Mouse (Mus musculus): ENCODE data around the gene Popdc3. TPM values are rescaled to one million over a fixed set of nuclear protein-coding genes. Genes with fewer than 3 reads are reported as not detected.

The Popdc3 gene
- total and polyA plus RNA-seq, 3 experiments = not detected

- no peaks in the 10 kb centered on the region for H3K9me3 ChIP-seq (replicated peaks; ENCODE audit: insufficient read depth, low read length)
- no peak for DNase-seq (ENCODE audit: low read depth, low spot score)
- H3K27ac ChIP-seq (ENCODE audit: control insufficient read depth, low read depth, low read length) = no peak overlapping the region
- H3K4me3 ChIP-seq (ENCODE audit: control insufficient read depth in 1 of 2, insufficient read depth in 1 of 2, low read depth in 2 of 2, low read length in 2 of 2) = no peak overlapping the region
- no peak for TF ChIP-seq ZMIZ1 (IDR thresholded peaks at IDR 0.05; ENCODE audit: low read depth, low read length)
- no peak for TF ChIP-seq MAZ (IDR thresholded peaks at IDR 0.05; ENCODE audit: low read depth, low read length)
- no peak for TF ChIP-seq JUND (IDR thresholded peaks at IDR 0.05; ENCODE audit: low read depth, low read length)
- TF ChIP-seq CTCF (IDR thresholded peaks at IDR 0.05 in 2 of 3, conservative IDR thresholded peaks at IDR 0.05 in 1 of 3; ENCODE audit: control insufficient read depth in 1 of 3, insufficient read depth in 1 of 3, low read depth in 2 of 3, low read length in 3 of 3, poor library complexity in 1 of 3, severe bottlenecking in 1 of 3) = no peak
- TF ChIP-seq POLR2AphosphoS2 (IDR thresholded peaks at IDR 0.05; ENCODE audit: low read length) = no peak
- TF ChIP-seq KAT2A (conservative IDR thresholded peaks at IDR 0.05; ENCODE audit: low read depth, low read length) = no peak
- no peak for TF ChIP-seq MYB (IDR thresholded peaks at IDR 0.05; ENCODE audit: low read depth, low read length)
- no peak for TF ChIP-seq SIN3A (IDR thresholded peaks at IDR 0.05; ENCODE audit: low read length)
- TF ChIP-seq ZNF384 (IDR thresholded peaks at IDR 0.05; ENCODE audit: low read depth, low read length) = no peak
- no peak for TF ChIP-seq RAD21 (IDR thresholded peaks at IDR 0.05; ENCODE audit: low read depth, low read length)
- TF ChIP-seq UBTF (IDR thresholded peaks at IDR 0.05; ENCODE audit: borderline replicate concordance, insufficient read depth, low read depth, low read length) = no peak
- no peak for TF ChIP-seq EP300 (IDR thresholded peaks at IDR 0.05; ENCODE audit: low read depth in 1 of 2, low read length in 2 of 2)
- TF ChIP-seq NELFE (IDR thresholded peaks at IDR 0.05; ENCODE audit: low read depth, low read length) = no peak
- no peak for TF ChIP-seq MAFK (IDR thresholded peaks at IDR 0.05; ENCODE audit: borderline replicate concordance, low read depth, low read length)
- no peak for TF ChIP-seq BHLHE40 (IDR thresholded peaks at IDR 0.05; ENCODE audit: borderline replicate concordance, low read depth, low read length)
- no peak for TF ChIP-seq CHD2 (IDR thresholded peaks at IDR 0.05; ENCODE audit: low read length)
- no peak for TF ChIP-seq RCOR1 (IDR thresholded peaks at IDR 0.05; ENCODE audit: low read depth, low read length)
- no peak for TF ChIP-seq E2F4 (IDR thresholded peaks at IDR 0.05; ENCODE audit: borderline replicate concordance, low read depth, low read length)
- H3K36me3 ChIP-seq (ENCODE audit: control insufficient read depth in 1 of 2, insufficient read depth in 2 of 2, low read length in 2 of 2) = no peaks in the 10 kb centered on the region
- no peaks in the 10 kb centered on the region for H3K27me3 ChIP-seq (ENCODE audit: control insufficient read depth in 1 of 2, insufficient read depth in 2 of 2, low read length in 2 of 2)
- H3K79me2 ChIP-seq (ENCODE audit: control insufficient read depth, insufficient read depth, low read length, poor library complexity) = no peaks in the 10 kb centered on the region
- no peaks in the 10 kb centered on the region for H3K4me1 ChIP-seq (ENCODE audit: control insufficient read depth in 1 of 2, insufficient read depth in 2 of 2, low read length in 2 of 2)
- H3K9ac ChIP-seq (ENCODE audit: control insufficient read depth, low read depth, low read length, poor library complexity, severe bottlenecking) = no peak overlapping the region
Observed at GRCm38 (mm10) chr10:45289218-45290105, 111.6 kb downstream of the Popdc3 start.

- Histone ChIP-seq H3K36me3 (ENCODE audit: control insufficient read depth in 1 of 2, insufficient read depth in 2 of 2, low read length in 2 of 2) (no peaks in the 10 kb centered on the region), H3K9ac (ENCODE audit: control insufficient read depth, low read depth, low read length, poor library complexity, severe bottlenecking) (no peak overlapping the region), H3K79me2 (ENCODE audit: control insufficient read depth, insufficient read depth, low read length, poor library complexity) (no peaks in the 10 kb centered on the region), H3K9me3 (replicated peaks; ENCODE audit: insufficient read depth, low read length) (no peaks in the 10 kb centered on the region), H3K4me1 (ENCODE audit: control insufficient read depth in 1 of 2, insufficient read depth in 2 of 2, low read length in 2 of 2) (no peaks in the 10 kb centered on the region), H3K4me3 (ENCODE audit: control insufficient read depth in 1 of 2, insufficient read depth in 1 of 2, low read depth in 2 of 2, low read length in 2 of 2) (no peak overlapping the region), H3K27ac (ENCODE audit: control insufficient read depth, low read depth, low read length) (no peak overlapping the region), H3K27me3 (ENCODE audit: control insufficient read depth in 1 of 2, insufficient read depth in 2 of 2, low read length in 2 of 2) (no peaks in the 10 kb centered on the region)
- DNase-seq (ENCODE audit: low read depth, low spot score) = no peak
- TF ChIP-seq E2F4 (IDR thresholded peaks at IDR 0.05; ENCODE audit: borderline replicate concordance, low read depth, low read length) = no peak
- no peak for TF ChIP-seq MAFK (IDR thresholded peaks at IDR 0.05; ENCODE audit: borderline replicate concordance, low read depth, low read length)
- TF ChIP-seq POLR2AphosphoS5 (IDR thresholded peaks at IDR 0.05; ENCODE audit: borderline replicate concordance, low read depth, low read length) = no peak
- no peak for TF ChIP-seq TBP (IDR thresholded peaks at IDR 0.05; ENCODE audit: low read depth, low read length)
- TF ChIP-seq ZKSCAN1 (IDR thresholded peaks at IDR 0.05; ENCODE audit: low read depth, low read length) = no peak
- no peak for TF ChIP-seq TAL1 (IDR thresholded peaks at IDR 0.05; ENCODE audit: low read length)
- no peak for TF ChIP-seq NELFE (IDR thresholded peaks at IDR 0.05; ENCODE audit: low read depth, low read length)
- no peak for TF ChIP-seq MEF2A (IDR thresholded peaks at IDR 0.05; ENCODE audit: extremely low read depth, insufficient replicate concordance, low read depth, low read length, poor library complexity, severe bottlenecking)
- TF ChIP-seq ZMIZ1 (IDR thresholded peaks at IDR 0.05; ENCODE audit: low read depth, low read length) = no peak
- TF ChIP-seq UBTF (IDR thresholded peaks at IDR 0.05; ENCODE audit: borderline replicate concordance, insufficient read depth, low read depth, low read length) = no peak
- TF ChIP-seq USF2 (IDR thresholded peaks at IDR 0.05; ENCODE audit: borderline replicate concordance in 1 of 2, insufficient read depth in 1 of 2, low read depth in 1 of 2, low read length in 2 of 2) = no peak
- no peak for TF ChIP-seq MXI1 (IDR thresholded peaks at IDR 0.05; ENCODE audit: low read depth, low read length)
- no peak for TF ChIP-seq MAZ (IDR thresholded peaks at IDR 0.05; ENCODE audit: low read depth, low read length)
- TF ChIP-seq CTCF (IDR thresholded peaks at IDR 0.05 in 2 of 3, conservative IDR thresholded peaks at IDR 0.05 in 1 of 3; ENCODE audit: control insufficient read depth in 1 of 3, insufficient read depth in 1 of 3, low read depth in 2 of 3, low read length in 3 of 3, poor library complexity in 1 of 3, severe bottlenecking in 1 of 3) = no peak
Observed at GRCm38 (mm10) chr10:45290618-45291017, 112.7 kb downstream of the Popdc3 start.

All from MEL (cell line).